Mouse (Mus musculus) hindbrain, embryonic 10.5 days (tissue): Measurements from ENCODE around the gene Trafd1. TPM values are rescaled to one million over a fixed set of nuclear protein-coding genes. Genes with fewer than 3 reads are reported as not detected.

Experiments
- DNase-seq: peaks from one replicate; pipeline ENCODE4 v3.0.0-alpha.2; 2017; ENCODE audit warnings: low spot score
- H3K27ac ChIP-seq: fragments of 300-500 bp; sonication (generic); 2 replicates; pipeline ENCODE4 v1.5.1; 2016; ENCODE audit warnings: mild to moderate bottlenecking, moderate library complexity
- H3K27me3 ChIP-seq: fragments of 300-500 bp; sonication (generic); 2 replicates; pipeline ENCODE4 v1.6.1; 2016; ENCODE audit warnings: mild to moderate bottlenecking; ENCODE audit not compliant: poor library complexity, insufficient read depth, severe bottlenecking
- H3K36me3 ChIP-seq: fragments of 300-500 bp; sonication (generic); 2 replicates; pipeline ENCODE4 v1.6.1; 2016; ENCODE audit warnings: mild to moderate bottlenecking, moderate library complexity
- H3K4me1 ChIP-seq: fragments of 300-500 bp; sonication (generic); replicated peaks from 2 replicates; pipeline ENCODE4 v1.6.1; 2016; ENCODE audit warnings: mild to moderate bottlenecking
- H3K4me3 ChIP-seq: fragments of 300-500 bp; sonication (generic); 2 replicates; pipeline ENCODE4 v1.5.1; 2016; ENCODE audit warnings: mild to moderate bottlenecking, moderate library complexity
- H3K9me3 ChIP-seq: fragments of 300-500 bp; sonication (generic); 2 replicates; pipeline ENCODE4 v1.6.1; 2016; ENCODE audit warnings: mild to moderate bottlenecking, moderate library complexity
- WGBS: fragments of 180-500 bp; shearing (Covaris S2); methylation state at CpG from one replicate; pipeline ENCODE4 v1.1.7; 2016; 5-methylcytosine and 5-hydroxymethylcytosine counted together
- polyA plus RNA-seq: library from polyadenylated mRNA; unstranded; fragments of >200 nt; fragmentation: Nextera tagmentation; extraction: Ambion mirVana; gene quantifications from 2 replicates; pipeline ENCODE4 v1.2.1, GENCODE M21; 2016

Gene Trafd1
- 70.8 and 96.2 TPM in 2 replicates for polyA plus RNA-seq

DNA sequence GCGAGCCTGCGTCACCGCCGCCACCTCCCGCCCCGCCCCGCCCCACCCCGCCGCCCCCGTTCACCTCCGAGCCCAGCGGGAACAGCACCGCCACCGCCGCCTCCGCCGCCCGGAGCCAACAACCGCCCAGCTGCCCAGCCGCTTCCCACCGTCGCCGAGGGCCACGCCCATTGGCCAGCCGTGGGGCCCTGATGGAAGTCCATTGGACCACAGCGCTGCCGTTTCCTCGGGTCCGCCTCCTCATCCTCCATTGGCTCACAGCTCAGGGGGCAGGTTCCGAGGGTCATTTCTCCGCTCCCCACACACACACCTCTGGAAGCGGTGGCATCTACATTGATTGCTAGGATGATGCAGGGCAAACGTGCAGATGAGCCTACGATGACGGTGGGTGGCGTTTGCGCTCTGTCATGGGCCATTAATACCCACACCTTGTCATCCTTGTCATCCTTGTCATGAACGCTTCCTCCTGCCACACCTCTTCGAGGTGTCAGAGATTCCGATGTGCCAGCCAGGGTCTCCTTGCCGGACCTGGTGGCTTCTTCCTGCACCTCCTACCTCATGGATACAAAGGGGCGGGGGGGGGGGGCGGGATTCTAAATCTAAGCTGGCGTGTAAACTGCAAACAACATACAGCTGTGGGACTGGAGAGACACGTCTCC, at the start of gene Trafd1:
Gene Trafd1 (minus strand): TSS at position 172 of the 659 bp plus-strand sequence.
- Histone ChIP-seq H3K27ac (peak within 1 kb of the TSS; percentile 92), H3K27me3 (peaks cover 15% of the 10 kb centered on the region), H3K9me3 (peaks cover 6% of the 10 kb centered on the region), H3K4me3 (peak within 1 kb of the TSS; percentile 69), H3K4me1 (peaks cover 36% of the 10 kb centered on the region), H3K36me3 (peaks cover 26% of the 10 kb centered on the region)
- peak; percentile 94 for DNase-seq
- WGBS, result under 1% methylated on average over 43 of the region's 45 CpGs

DNA sequence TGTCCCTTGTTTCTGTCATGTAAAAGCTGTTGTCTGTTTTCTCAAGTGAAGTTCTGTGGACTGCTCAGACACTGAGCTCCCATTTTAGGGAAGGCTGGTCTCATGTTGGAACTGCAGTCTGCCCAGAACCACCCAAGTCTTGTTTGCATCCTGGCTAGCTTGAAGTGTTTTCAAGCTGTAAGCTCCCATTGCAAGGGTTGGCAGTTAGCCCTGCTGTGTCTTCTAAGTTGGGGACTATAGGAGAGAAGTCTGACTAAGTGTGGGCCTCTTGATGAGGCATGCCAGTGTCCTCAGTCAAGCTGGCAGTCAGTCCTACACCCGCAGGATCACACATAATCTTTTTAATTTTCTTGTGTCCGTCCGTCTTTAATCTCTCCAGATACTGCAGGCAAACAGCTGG, 43.5 kb upstream of the Trafd1 start:
- WGBS, result 95% methylated on average over 3 of the region's 3 CpGs
- no peak overlapping the region for H3K27ac ChIP-seq
- H3K4me1 ChIP-seq, result no peaks in the 10 kb centered on the region
- H3K36me3 ChIP-seq, result peaks cover 100% of the 10 kb centered on the region
- H3K9me3 ChIP-seq, result no peaks in the 10 kb centered on the region
- no peak for DNase-seq
- H3K27me3 ChIP-seq, result no peaks in the 10 kb centered on the region
- no peak overlapping the region for H3K4me3 ChIP-seq

DNA sequence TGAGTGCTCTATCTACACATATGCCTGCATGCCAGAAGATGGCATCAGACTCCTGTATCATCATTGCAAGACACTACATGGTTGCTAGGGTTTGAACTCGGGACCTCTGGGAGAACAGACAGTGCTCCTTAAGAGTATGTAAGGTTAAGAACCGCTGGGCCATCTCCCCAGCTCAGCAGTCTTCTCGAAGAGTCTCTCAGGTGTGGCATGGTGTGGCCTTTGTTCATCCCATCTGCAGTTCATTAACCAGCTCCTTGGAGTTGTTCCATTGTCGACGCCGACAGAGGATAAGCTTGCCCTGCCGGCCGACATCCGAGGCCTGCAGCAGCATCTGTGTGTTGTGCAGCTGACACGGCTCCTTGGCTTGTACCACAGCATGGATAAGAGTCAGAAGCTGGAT, 37.9 kb upstream of the Trafd1 start:
- peaks cover 100% of the 10 kb centered on the region for H3K36me3 ChIP-seq
- no peak overlapping the region for H3K27ac ChIP-seq
- H3K27me3 ChIP-seq, result no peaks in the 10 kb centered on the region
- H3K4me3 ChIP-seq, result no peak overlapping the region
- DNase-seq, result no peak
- H3K4me1 ChIP-seq, result no peaks in the 10 kb centered on the region
- 91% methylated on average over 10 of the region's 10 CpGs for WGBS
- H3K9me3 ChIP-seq, result no peaks in the 10 kb centered on the region

DNA sequence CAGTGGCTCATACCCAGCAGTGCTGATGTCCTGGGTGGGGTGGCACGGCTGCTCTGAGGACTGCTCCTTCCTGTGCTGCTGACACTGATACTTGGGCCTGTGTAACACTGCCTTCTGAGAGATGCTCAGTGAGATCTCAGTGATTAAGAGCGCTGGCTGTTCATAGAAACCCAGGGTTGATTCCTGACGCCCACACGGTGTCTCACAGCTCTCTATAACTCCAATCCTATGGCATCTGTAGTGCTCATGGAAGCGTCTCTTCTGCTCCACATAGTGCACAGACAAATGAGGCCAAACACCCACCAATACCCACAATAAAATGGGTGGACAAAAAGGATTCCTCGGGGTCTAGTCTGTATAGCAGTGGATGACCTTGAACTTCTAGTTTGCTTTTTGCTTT, 37.4 kb upstream of the Trafd1 start:
- Histone ChIP-seq H3K4me3 (no peak overlapping the region), H3K27ac (no peak overlapping the region), H3K4me1 (no peaks in the 10 kb centered on the region), H3K27me3 (no peaks in the 10 kb centered on the region), H3K9me3 (no peaks in the 10 kb centered on the region), H3K36me3 (peaks cover 100% of the 10 kb centered on the region)
- no peak for DNase-seq
- 94% methylated on average over 6 of the region's 6 CpGs for WGBS

DNA sequence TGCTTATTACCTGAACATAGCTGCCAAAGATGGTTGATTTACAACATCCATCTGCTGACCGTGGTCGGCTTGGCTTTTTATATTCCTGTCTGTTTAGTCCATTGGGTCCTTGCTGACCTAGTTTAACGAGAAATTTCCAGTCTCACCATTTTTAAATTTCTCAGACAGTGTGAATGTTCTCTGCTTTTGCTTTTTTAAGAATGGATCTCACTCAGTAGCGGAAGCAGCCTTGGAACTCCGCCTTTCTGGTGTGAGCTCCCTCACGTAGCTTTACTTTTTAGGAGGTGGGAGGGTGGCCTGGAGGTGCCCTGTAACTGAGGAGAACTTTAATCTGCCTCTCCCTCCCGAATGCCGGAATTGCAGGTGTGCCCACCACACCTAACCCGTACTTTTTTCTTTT, 35.3 kb upstream of the Trafd1 start:
- no peaks in the 10 kb centered on the region for H3K9me3 ChIP-seq
- no peak overlapping the region for H3K4me3 ChIP-seq
- H3K27ac ChIP-seq, result no peak overlapping the region
- no peak for DNase-seq
- H3K4me1 ChIP-seq, result no peaks in the 10 kb centered on the region
- 93% methylated on average over 9 of the region's 9 CpGs for WGBS
- H3K27me3 ChIP-seq, result no peaks in the 10 kb centered on the region
- peaks cover 100% of the 10 kb centered on the region for H3K36me3 ChIP-seq

DNA sequence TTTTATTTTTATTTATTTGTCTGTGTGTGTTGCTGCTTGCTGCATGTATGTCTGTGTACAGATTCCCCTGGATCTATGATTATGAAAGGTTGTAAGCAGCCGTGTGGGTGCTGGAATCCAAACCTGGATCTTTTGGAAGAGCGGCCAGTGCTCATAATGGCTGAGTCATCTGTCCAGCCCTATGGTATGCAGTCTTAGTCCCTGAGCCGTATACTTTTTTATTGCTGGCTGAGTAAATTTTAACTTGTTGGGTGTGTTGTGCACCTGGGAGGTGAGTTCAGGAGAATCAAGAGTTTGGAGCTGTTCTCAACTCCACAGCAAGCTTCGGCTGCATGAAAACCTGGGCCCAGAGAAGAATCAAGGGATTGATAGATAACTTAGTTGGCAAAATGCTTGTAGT, 25.5 kb upstream of the Trafd1 start:
- Histone ChIP-seq H3K27ac (no peak overlapping the region), H3K9me3 (no peaks in the 10 kb centered on the region), H3K27me3 (no peaks in the 10 kb centered on the region), H3K4me1 (no peaks in the 10 kb centered on the region), H3K36me3 (peaks cover 99% of the 10 kb centered on the region), H3K4me3 (no peak overlapping the region)
- DNase-seq, result no peak
- WGBS, result 96% methylated on average over 4 of the region's 4 CpGs

DNA sequence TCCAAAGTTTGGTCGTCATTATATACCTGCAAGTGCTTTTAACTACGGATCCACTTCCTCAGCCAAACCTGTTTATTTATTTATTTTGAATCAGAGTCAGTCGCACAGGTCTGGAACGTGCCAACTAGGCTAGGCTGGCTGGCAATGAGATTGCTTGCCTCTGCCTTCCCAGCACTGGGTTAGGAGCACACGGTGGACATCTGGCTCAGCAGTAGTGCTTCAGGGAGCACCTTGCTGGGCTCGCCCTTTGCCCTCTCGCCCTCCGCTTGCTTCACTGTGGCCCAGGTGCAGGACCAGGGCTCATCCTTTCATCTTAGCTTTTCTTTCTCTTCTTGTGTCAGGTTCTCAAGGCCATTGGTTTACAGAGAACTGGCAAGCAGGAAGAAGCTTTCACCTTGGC, 22.4 kb upstream of the Trafd1 start:
- 91% methylated on average over 8 of the region's 8 CpGs for WGBS
- H3K9me3 ChIP-seq, result no peaks in the 10 kb centered on the region
- no peak overlapping the region for H3K27ac ChIP-seq
- no peak overlapping the region for H3K4me3 ChIP-seq
- H3K4me1 ChIP-seq, result no peaks in the 10 kb centered on the region
- no peak for DNase-seq
- no peaks in the 10 kb centered on the region for H3K27me3 ChIP-seq
- H3K36me3 ChIP-seq, result peaks cover 94% of the 10 kb centered on the region

DNA sequence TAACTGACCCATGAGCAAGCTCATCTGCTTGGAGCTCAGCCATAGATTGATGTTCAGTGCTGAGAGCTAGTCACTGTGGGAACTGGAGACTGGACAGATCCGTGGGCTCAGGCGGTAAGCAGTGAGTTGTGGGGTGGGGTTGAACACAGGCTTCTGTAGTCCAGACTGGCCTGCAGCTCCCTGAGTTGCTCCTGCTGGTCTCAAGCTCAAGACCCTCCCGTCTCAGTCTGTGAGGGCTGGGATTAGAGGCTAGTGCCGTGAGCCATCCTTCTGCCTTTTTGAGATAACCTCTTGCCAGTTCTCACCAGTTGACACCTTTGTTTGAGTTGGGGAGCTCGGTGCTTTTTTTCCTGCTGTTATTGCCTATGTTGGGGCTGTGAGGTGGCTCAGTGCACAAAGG, 15.4 kb upstream of the Trafd1 start:
- no peak overlapping the region for H3K4me3 ChIP-seq
- H3K4me1 ChIP-seq, result peaks cover 16% of the 10 kb centered on the region
- H3K9me3 ChIP-seq, result no peaks in the 10 kb centered on the region
- H3K27me3 ChIP-seq, result no peaks in the 10 kb centered on the region
- 86% methylated on average over 5 of the region's 5 CpGs for WGBS
- DNase-seq, result no peak
- no peak overlapping the region for H3K27ac ChIP-seq
- H3K36me3 ChIP-seq, result peaks cover 57% of the 10 kb centered on the region

DNA sequence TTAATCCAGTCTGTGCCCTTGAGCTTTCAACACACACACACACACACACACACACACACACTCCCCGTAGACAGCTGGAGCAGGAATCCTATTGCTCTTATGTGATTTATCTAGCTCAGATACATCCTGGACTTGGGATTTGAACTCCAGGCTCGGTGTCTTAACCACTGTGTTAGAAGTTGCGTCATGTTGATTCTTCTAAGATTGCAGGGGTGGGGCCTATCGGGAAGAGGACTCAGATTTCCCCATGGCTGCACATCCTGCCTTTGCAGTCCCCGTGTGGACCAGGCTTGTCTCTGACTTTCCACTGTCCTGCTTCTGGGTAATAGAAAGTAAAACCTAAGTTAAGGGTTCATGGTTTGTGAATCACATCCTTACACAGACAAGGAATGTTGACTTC, 14.6 kb upstream of the Trafd1 start:
- no peak for DNase-seq
- Histone ChIP-seq H3K27ac (no peak overlapping the region), H3K4me1 (peaks cover 16% of the 10 kb centered on the region), H3K27me3 (no peaks in the 10 kb centered on the region), H3K36me3 (peaks cover 51% of the 10 kb centered on the region), H3K9me3 (no peaks in the 10 kb centered on the region), H3K4me3 (no peak overlapping the region)
- 82% methylated on average over 5 of the region's 5 CpGs for WGBS

DNA sequence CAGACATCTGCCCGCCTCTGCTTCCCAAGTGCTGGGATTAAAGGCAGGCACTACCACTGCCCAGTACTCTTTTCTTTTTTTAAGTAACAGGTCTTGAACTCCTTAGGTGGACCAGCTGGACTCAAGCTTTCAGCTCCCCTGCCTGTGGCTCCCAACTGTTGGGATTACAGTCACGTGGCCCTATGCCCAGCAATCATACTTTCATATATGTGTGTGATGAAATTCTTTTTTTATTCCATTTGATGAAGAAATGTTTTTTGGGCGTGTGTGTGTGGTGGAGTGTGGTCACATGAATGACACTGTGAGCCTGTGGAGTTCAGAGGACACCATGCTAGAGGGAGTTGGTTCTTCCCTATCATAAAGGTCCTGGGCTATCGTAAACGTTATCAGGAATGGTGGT, 14.1 kb upstream of the Trafd1 start:
- DNase-seq, result no peak
- WGBS, result 89% methylated on average over 5 of the region's 5 CpGs
- Histone ChIP-seq H3K4me3 (peak overlapping the region; percentile 78), H3K4me1 (peaks cover 16% of the 10 kb centered on the region), H3K9me3 (no peaks in the 10 kb centered on the region), H3K36me3 (peaks cover 46% of the 10 kb centered on the region), H3K27me3 (no peaks in the 10 kb centered on the region), H3K27ac (no peak overlapping the region)

DNA sequence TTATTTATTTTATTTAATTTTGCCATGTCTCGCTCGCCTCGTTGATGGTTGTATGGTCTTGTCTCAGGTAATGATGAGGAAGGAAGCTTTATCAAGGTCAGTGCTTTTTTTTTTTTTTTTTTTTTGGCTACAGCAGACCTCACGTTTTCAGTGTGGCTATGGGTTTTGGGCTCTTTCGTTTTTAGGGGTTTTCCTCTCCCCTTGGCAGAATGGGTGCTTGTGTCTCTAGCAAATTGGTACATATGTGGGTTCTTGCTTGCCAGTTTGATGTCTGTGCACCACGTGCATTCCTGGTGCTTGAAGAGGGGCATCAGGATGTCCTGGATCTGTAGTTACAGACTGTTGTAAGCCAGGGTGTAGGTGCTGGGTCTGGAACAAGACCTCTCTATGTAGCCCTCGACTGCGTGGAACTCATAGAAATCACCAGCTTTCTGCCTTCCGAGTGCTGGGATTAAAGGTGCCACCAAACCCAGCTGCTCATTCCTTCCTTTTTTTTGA, 13.6 kb upstream of the Trafd1 start:
- H3K9me3 ChIP-seq, result no peaks in the 10 kb centered on the region
- 64% methylated on average over 9 of the region's 9 CpGs for WGBS
- H3K36me3 ChIP-seq, result peaks cover 45% of the 10 kb centered on the region
- no peak for DNase-seq
- peaks cover 16% of the 10 kb centered on the region for H3K4me1 ChIP-seq
- no peaks in the 10 kb centered on the region for H3K27me3 ChIP-seq
- no peak overlapping the region for H3K27ac ChIP-seq
- H3K4me3 ChIP-seq, result peak overlapping the region; percentile 78

DNA sequence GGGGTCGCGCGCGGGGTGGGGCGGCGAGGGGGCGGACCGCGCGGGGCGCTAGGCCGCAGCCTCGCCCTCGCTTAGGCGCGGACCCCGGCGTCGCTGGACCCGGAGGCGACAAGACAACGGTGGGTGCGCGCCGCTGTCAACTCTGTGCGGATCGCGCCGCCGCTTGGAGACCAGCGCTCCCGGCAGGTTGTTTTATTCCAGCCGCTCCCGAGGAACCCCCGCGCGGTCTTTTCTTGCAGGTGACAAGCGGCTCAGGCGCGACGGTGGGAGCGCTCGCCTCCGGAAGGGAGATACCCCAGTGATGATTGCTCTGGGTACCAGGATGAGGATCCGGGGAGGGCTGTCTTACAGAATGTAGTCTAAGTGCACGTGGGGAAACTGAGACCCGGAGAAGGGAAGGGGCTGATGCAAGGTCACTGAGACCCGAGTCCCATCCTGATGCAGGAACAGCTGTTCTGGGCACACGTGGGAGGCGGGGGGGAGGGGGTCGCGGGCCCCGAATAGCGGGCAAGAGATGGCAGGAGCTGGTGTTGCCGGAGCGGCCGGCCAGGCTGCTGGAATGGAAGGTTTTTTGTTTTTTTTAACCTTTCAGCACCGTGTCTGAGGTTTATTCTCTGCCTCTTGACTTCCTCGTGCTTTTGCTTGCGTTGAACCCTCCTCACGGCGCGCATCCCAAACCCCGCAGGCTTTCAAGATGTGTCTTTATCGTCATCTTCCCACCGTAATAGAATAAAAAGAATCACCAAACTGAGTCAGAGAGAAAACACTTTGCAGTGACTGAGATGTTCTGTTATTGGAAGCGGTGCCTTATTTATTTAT, 12.9 kb upstream of the Trafd1 start:
- Histone ChIP-seq H3K4me3 (peak overlapping the region; percentile 78), H3K9me3 (no peaks in the 10 kb centered on the region), H3K4me1 (peaks cover 16% of the 10 kb centered on the region), H3K27me3 (no peaks in the 10 kb centered on the region), H3K36me3 (peaks cover 38% of the 10 kb centered on the region), H3K27ac (peak overlapping the region; percentile 90)
- peak; percentile 62 for DNase-seq
- under 1% methylated on average over 67 of the region's 67 CpGs for WGBS
